Mouse (Mus musculus) right cerebral cortex, postnatal 14 days (tissue): ENCODE measurements around the gene Fkbp2.

Source experiments
- DNase-seq: peaks from one replicate; pipeline ENCODE4 v3.0.0; 2022

The Fkbp2 gene

GRCm38 (mm10) chr19:6969665-6970381, 10.5 kb downstream of the Fkbp2 start:
- peak; percentile 59 for DNase-seq

- no peak for DNase-seq
Measured at GRCm38 (mm10) chr19:6969291-6969664, 11.0 kb downstream of the Fkbp2 start.

- DNase-seq, result no peak
Measured at GRCm38 (mm10) chr19:6968491-6969271, 11.6 kb downstream of the Fkbp2 start.

GRCm38 (mm10) chr19:6956461-6956860, 23.8 kb downstream of the Fkbp2 start:
- DNase-seq, result no peak

- DNase-seq, result no peak
Measured at GRCm38 (mm10) chr19:6955424-6955823, 24.9 kb downstream of the Fkbp2 start.

- DNase-seq, result no peak
Measured at GRCm38 (mm10) chr19:6954046-6954445, 26.3 kb downstream of the Fkbp2 start.

- DNase-seq, result no peak
Measured at GRCm38 (mm10) chr19:6952712-6953037, 27.6 kb downstream of the Fkbp2 start.

GRCm38 (mm10) chr19:6951994-6952711, 28.1 kb downstream of the Fkbp2 start:
- peak; percentile 68 for DNase-seq

GRCm38 (mm10) chr19:6951381-6951968, 28.8 kb downstream of the Fkbp2 start:
- DNase-seq, result peak; percentile 83

- peak; percentile 51 for DNase-seq
Measured at GRCm38 (mm10) chr19:6950613-6951153, 29.6 kb downstream of the Fkbp2 start.

- no peak for DNase-seq
Measured at GRCm38 (mm10) chr19:6949951-6950350, 30.4 kb downstream of the Fkbp2 start.

GRCm38 (mm10) chr19:6949532-6949931, 30.8 kb downstream of the Fkbp2 start:
- no peak for DNase-seq

GRCm38 (mm10) chr19:6948186-6948585, 32.1 kb downstream of the Fkbp2 start:
- no peak for DNase-seq

GRCm38 (mm10) chr19:6947742-6948141, 32.6 kb downstream of the Fkbp2 start:
- DNase-seq, result no peak

- no peak for DNase-seq
Measured at GRCm38 (mm10) chr19:6943709-6944108, 36.6 kb downstream of the Fkbp2 start.

- DNase-seq, result no peak
Measured at GRCm38 (mm10) chr19:6942764-6943163, 37.5 kb downstream of the Fkbp2 start.

GRCm38 (mm10) chr19:6942249-6942691, 38.0 kb downstream of the Fkbp2 start, which contains the start of gene Gpr137:
Gpr137 (minus strand) TSS chr19:6942480.
- DNase-seq, result peak; percentile 89

- peak; percentile 94 for DNase-seq
Measured at GRCm38 (mm10) chr19:6941372-6942248, 38.7 kb downstream of the Fkbp2 start, which contains the start of gene Bad. Bad (plus strand) TSS chr19:6941861.

GRCm38 (mm10) chr19:6940396-6941351, 39.6 kb downstream of the Fkbp2 start:
- DNase-seq, result peak; percentile 21
